Mouse (Mus musculus) T-helper 17 cell (primary cell): Measurements from ENCODE around the gene Pde4dip.

ENCODE experiments used
- in situ Hi-C, 2 experiments: fragments of 300-600 bp; cut with MboI, MseI; formaldehyde crosslinking; loops; 1 replicate in 1 of 2; 2 replicates in 1 of 2; pipeline ENCODE4 v1.15.1; 2025; ENCODE audit warnings: high pct_unique_total_duplicates in 2 of 2

Pde4dip gene

GRCm38 (mm10) chr3:97658426-97659193 lies 229.9 kb downstream of the Pde4dip start:
- in situ Hi-C loops, result no loop called here

GRCm38 (mm10) chr3:97657655-97658411 lies 230.7 kb downstream of the Pde4dip start, which contains the start of gene Prkab2:
Gene Prkab2 (plus strand): TSS chr3:97658193.
- in situ Hi-C loops, result no loop called here

GRCm38 (mm10) chr3:97654901-97655300 lies 233.6 kb downstream of the Pde4dip start:
- in situ Hi-C loops, result no loop called here

GRCm38 (mm10) chr3:97653781-97654180 lies 234.7 kb downstream of the Pde4dip start:
- in situ Hi-C loops, result no loop called here

- in situ Hi-C loops, result no loop called here
Measured at GRCm38 (mm10) chr3:97651604-97652003, 236.9 kb downstream of the Pde4dip start.

GRCm38 (mm10) chr3:97649469-97649868 lies 239.0 kb downstream of the Pde4dip start:
- in situ Hi-C loops, result no loop called here

GRCm38 (mm10) chr3:97649022-97649421 lies 239.5 kb downstream of the Pde4dip start:
- in situ Hi-C loops, result no loop called here

- in situ Hi-C loops, result no loop called here
Measured at GRCm38 (mm10) chr3:97648518-97648917, 240.0 kb downstream of the Pde4dip start.

- in situ Hi-C loops, result no loop called here
Measured at GRCm38 (mm10) chr3:97642001-97642400, 246.5 kb downstream of the Pde4dip start.

GRCm38 (mm10) chr3:97641396-97641795 lies 247.1 kb downstream of the Pde4dip start:
- in situ Hi-C loops, result no loop called here
